Mouse (Mus musculus) heart, postnatal 14 days (tissue): ENCODE data around the gene Sik1. TPM values are rescaled to one million over a fixed set of nuclear protein-coding genes. Genes with fewer than 3 reads are reported as not detected.

Source experiments
- DNase-seq, 2 experiments: peaks; one replicate each; pipeline ENCODE4 v3.0.0; 2021 to 2022
- intact Hi-C: fragments of 180-260 bp; cut with DNase I; formaldehyde crosslinking; loops from one replicate; pipeline ENCODE4 v1.15.1; 2025
- total RNA-seq, 2 experiments: library from RNA; stranded (reverse); gene quantifications; 2 replicates each; pipeline ENCODE4 v1.2.3; 2021

Sik1 gene
- total RNA-seq, 2 experiments from 2014 or later, result 41.4 to 72.2 TPM

DNA sequence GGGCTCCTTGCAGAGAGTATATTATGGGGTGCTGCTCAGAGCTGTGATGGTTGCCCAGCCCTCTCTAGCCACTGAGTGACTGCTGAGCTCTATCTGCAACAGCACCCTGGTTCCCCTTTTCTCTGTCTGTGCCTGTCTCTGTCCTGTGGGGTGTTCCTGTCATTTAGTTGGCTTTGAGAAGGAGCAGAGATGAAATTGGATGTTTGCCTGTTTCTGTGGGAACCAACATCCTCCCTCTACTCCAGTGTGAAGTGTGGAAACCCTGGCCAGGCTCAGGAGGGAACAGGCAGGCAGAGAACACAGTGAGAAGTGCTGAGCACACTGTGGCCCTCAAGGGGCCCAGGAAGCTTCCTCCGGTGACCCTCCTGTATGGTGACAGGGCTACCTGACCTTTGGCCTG is 40.8 kb downstream of the Sik1 start:
- DNase-seq, result no peak
- intact Hi-C loops, result no loop called here

- intact Hi-C loops, result no loop called here
- no peak for DNase-seq
Measured at GRCm38 (mm10) chr17:31813938-31814622, 41.5 kb downstream of the Sik1 start.

- intact Hi-C loops, result no loop called here
- DNase-seq, result no peak
Measured at GRCm38 (mm10) chr17:31811333-31811732, 44.3 kb downstream of the Sik1 start.

GRCm38 (mm10) chr17:31809894-31810293 is 45.7 kb downstream of the Sik1 start:
- intact Hi-C loops, result no loop called here
- DNase-seq, result no peak

DNA sequence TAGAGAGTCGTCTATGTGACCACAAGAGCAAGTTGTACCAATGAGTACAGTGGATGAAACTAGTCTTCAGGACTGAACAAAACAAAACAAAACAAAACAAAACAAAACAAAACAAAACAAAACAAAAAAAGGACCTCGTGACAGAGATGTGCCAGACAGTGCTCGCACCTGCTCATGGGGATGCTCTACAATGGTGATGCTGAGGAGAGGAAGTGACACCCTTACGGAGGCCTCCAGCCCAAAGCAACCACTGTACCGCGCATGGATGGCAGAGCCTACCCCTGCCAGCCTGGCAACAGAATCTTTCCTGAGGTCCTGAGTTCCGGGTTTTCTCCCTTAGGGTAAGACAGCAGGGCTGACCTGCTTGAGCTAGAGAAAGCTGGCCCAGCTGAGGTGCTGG is 46.5 kb downstream of the Sik1 start:
- intact Hi-C loops, result no loop called here
- DNase-seq, result no peak

- no peak for DNase-seq
- intact Hi-C loops, result no loop called here
Measured at GRCm38 (mm10) chr17:31808082-31808875, 47.3 kb downstream of the Sik1 start.

DNA sequence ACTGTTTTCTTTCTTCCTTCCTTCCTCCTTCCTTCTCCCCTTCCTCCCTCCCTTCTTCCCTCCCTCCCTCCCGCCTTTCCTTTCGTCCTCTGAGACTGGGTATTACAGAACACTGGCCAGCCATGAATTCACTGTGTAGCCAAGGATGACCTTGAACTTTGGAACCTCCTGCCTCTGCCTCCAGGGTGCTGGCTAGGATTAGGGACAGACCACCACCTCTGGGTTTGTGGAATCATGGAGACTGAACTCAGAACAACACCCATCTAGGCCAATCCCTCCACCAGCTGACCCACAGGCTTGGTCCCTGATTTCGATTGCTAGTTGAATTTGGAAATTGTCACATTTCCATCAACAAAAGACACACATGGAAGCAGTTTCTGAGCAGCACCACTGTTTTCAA is 49.1 kb downstream of the Sik1 start:
- intact Hi-C loops, result no loop called here
- no peak for DNase-seq

GRCm38 (mm10) chr17:31806025-31806424 is 49.6 kb downstream of the Sik1 start:
- DNase-seq, result peak; percentile 38 to 54
- intact Hi-C loops, result no loop called here

DNA sequence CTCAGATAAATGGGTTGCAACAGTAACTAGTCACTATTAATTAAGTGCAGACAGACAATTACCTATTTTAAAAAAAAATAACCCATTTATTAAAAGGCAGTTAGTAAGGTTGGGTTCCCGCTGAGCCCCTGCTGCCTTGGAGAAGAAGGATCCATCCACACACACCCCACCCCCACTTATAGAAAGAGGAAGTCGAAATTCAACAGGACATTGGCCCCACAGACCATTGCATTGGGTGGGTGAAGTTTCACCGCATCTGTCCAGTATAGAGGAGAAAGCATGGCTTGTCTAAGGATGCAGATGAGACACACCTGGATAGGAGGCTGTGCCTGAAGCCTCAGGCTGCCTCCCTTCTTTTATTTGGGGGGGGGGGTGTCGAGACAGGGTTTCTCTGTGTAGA is 50.0 kb downstream of the Sik1 start:
- no peak for DNase-seq
- intact Hi-C loops, result no loop called here

- intact Hi-C loops, result no loop called here
Measured at GRCm38 (mm10) chr17:31802272-31803017, 53.2 kb downstream of the Sik1 start.

DNA sequence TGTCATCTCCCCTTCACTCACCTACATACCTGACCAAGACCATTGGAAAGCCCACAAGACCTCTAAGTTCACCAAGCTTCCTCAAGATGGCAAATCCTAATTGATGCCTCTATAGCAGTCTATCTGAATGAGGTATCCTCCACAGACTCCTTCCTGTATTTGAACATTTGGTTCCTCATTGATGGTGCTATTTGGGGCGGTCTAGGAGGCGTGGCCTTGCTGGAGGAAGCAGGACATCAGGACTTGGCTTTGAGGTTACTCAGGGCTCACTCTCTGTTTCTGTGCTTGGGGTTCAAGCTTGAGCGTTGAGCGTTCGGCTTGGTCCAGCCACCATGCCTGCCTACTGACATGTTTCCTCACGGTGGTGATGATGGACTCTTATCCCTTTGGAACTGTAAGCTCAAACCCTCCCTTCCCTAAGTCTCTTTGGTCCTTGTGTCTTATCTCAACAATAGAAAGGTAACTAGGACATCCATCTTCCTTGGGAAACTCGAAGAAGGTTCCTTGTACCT is 54.7 kb downstream of the Sik1 start:
- no peak for DNase-seq
- intact Hi-C loops, result no loop called here

More at GRCm38 (mm10) chr17:31802272-31803017, 53.2 kb downstream of the Sik1 start:
- DNase-seq, result no peak

DNA sequence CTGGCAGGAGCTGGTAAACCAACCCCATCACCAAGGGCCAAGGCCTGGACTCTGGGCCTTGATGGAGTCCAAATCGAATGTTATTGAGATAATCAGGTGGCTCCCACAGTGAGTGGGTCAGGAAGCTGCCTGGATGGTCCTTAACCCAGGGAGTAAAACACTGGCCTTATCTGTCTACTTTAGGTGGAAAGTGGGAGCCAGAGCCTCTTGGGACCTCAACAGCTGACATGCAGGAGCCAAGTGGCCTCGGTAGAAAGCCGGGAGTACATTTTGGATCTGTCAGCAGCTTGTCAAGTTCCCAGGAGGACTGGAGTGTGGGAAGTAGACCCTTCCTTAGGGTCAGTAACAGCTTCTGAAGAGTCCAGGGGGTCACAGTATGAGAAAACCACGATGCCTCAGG is 59.7 kb downstream of the Sik1 start:
- intact Hi-C loops, result no loop called here
- DNase-seq, result no peak

Other genes starting within 250 kb of the Sik1 start
- 1 to 10 TPM in 1 of 2 experiments, under 1 TPM in 1; 0.32 to 1.9 TPM for gene Cbs, start 218.6 kb downstream of the Sik1 start, total RNA-seq
- 10 to 100 TPM; 82.0 to 82.2 TPM for gene U2af1, start 196.9 kb downstream of the Sik1 start, total RNA-seq
- not detected for gene Cryaa, start 178.0 kb downstream of the Sik1 start, total RNA-seq
- gene Rrp1b, start 180.3 kb upstream of the Sik1 start, total RNA-seq, result 1 to 10 TPM; 7.9 to 8.6 TPM
- under 1 TPM; 0.76 to 0.83 TPM for gene Hsf2bp, start 180.5 kb upstream of the Sik1 start, total RNA-seq